Mouse (Mus musculus) midbrain, postnatal 0 days (tissue): ENCODE results near the gene Glrx2. TPM values are rescaled to one million over a fixed set of nuclear protein-coding genes. Genes with fewer than 3 reads are reported as not detected.
"Not testable (repeated sequence)": the region's sequence is repeated elsewhere in the genome, so short reads cannot be mapped to it uniquely, and the experiment has no call there.

Experiments used
- ATAC-seq: fragments of 200-750 bp; cut with Nextera tagmentation; 2 replicates; pipeline ENCODE4 v1.8.0; 2017; ENCODE audit warnings: moderate number of reproducible peaks, mild to moderate bottlenecking, moderate TSS enrichment, moderate library complexity; ENCODE audit not compliant: low FRiP score
- DNase-seq: peaks from one replicate; pipeline ENCODE4 v3.0.0-alpha.2; 2015; ENCODE audit warnings: low spot score
- H3K27ac ChIP-seq: fragments of 300-500 bp; sonication (generic); 2 replicates; pipeline ENCODE4 v1.5.1; 2014; ENCODE audit warnings: low read depth, mild to moderate bottlenecking, low read length, mixed read lengths
- H3K27me3 ChIP-seq: fragments of 300-500 bp; sonication (generic); 2 replicates; pipeline ENCODE4 v1.6.1; 2014; ENCODE audit warnings: low read length, control low read depth, mixed read lengths; ENCODE audit not compliant: insufficient read depth
- H3K36me3 ChIP-seq: fragments of 300-500 bp; sonication (generic); 2 replicates; pipeline ENCODE4 v1.6.1; 2014; ENCODE audit warnings: low read length, control low read depth, mixed read lengths; ENCODE audit not compliant: insufficient read depth
- H3K4me1 ChIP-seq: fragments of 300-500 bp; sonication (generic); 2 replicates; pipeline ENCODE4 v1.6.1; 2014; ENCODE audit warnings: mild to moderate bottlenecking, control low read depth, antibody characterized with exemption, low read length, mixed read lengths; ENCODE audit not compliant: insufficient read depth
- H3K4me2 ChIP-seq: fragments of 300-500 bp; sonication (generic); 2 replicates; pipeline ENCODE4 v1.6.1; 2014; ENCODE audit warnings: low read depth, mild to moderate bottlenecking, low read length, mixed read lengths; ENCODE audit not compliant: poor library complexity, severe bottlenecking
- H3K4me3 ChIP-seq: fragments of 300-500 bp; sonication (generic); 2 replicates; pipeline ENCODE4 v1.5.1; 2014; ENCODE audit warnings: low read depth, mild to moderate bottlenecking, low read length, moderate library complexity
- H3K9ac ChIP-seq: fragments of 300-500 bp; sonication (generic); replicated peaks from 2 replicates; pipeline ENCODE4 v1.6.1; 2014; ENCODE audit warnings: mild to moderate bottlenecking, low read length, moderate library complexity, mixed read lengths; ENCODE audit not compliant: poor library complexity, severe bottlenecking
- H3K9me3 ChIP-seq: fragments of 300-500 bp; sonication (generic); 2 replicates; pipeline ENCODE4 v1.6.1; 2016; ENCODE audit warnings: low read length, control low read depth
- CTCF ChIP-seq: IDR thresholded peaks from 2 replicates; pipeline ENCODE4 v1.5.1; 2016; ENCODE audit warnings: antibody characterized with exemption, mild to moderate bottlenecking
- WGBS: fragments of 180-500 bp; shearing (Covaris S2); extraction: QIAGEN DNeasy Blood & Tissue Kit; methylation state at CpG from one replicate; pipeline ENCODE4 v1.1.7; 2014; 5-methylcytosine and 5-hydroxymethylcytosine counted together
- polyA plus RNA-seq: library from polyadenylated mRNA; unstranded; fragments of >200 nt; fragmentation: Nextera tagmentation; extraction: Ambion mirVana; gene quantifications from 2 replicates; pipeline ENCODE4 v1.2.1, GENCODE M21; 2015
- total RNA-seq: library from RNA; depleted of rRNA; stranded (reverse); fragments of >200 nt; gene quantifications from 2 replicates; pipeline ENCODE4 v1.2.3, GENCODE M21; 2014; rRNA removed

The Glrx2 gene
- 31.4 and 40.8 TPM in 2 replicates for total RNA-seq
- 98.0 and 113 TPM in 2 replicates for polyA plus RNA-seq

- not testable (repeated sequence) for H3K9me3 ChIP-seq, H3K27me3 ChIP-seq, ATAC-seq, H3K36me3 ChIP-seq, DNase-seq, H3K4me1 ChIP-seq, H3K4me2 ChIP-seq, H3K9ac ChIP-seq, H3K4me3 ChIP-seq, H3K27ac ChIP-seq
- WGBS, result no CpG with 5 or more reads among the region's 2 CpGs
Measured at GRCm38 (mm10) chr1:143716038-143716437, at the start of gene Glrx2. Gene Glrx2, plus strand, starts transcription at chr1:143716338.

- no peaks in the 10 kb centered on the region for H3K27me3 ChIP-seq
- DNase-seq (peak; percentile 65), ATAC-seq (no peak)
- 0 out of 2 replicates have a peak, but pooled peaks cover 2% of the 10 kb centered on the region for H3K36me3 ChIP-seq
- H3K4me2 ChIP-seq, result no peak overlapping the region
- H3K4me3 ChIP-seq, result no peak overlapping the region
- no peak overlapping the region for H3K27ac ChIP-seq
- H3K9ac ChIP-seq, result no peak overlapping the region
- H3K9me3 ChIP-seq, result no peaks in the 10 kb centered on the region
- no peaks in the 10 kb centered on the region for H3K4me1 ChIP-seq
- TF ChIP-seq CTCF, result peak; percentile 68
- WGBS, result 83% methylated on average over 4 of the region's 4 CpGs
Measured at GRCm38 (mm10) chr1:143675734-143676361, 40.3 kb upstream of the Glrx2 start.

- Histone ChIP-seq H3K9ac (no peak overlapping the region), H3K27ac (no peak overlapping the region), H3K9me3 (no peaks in the 10 kb centered on the region), H3K4me3 (no peak overlapping the region), H3K27me3 (no peaks in the 10 kb centered on the region), H3K36me3 (peaks cover 2% of the 10 kb centered on the region; the same call in 1 of the 2 replicates), H3K4me2 (no peak overlapping the region), H3K4me1 (no peaks in the 10 kb centered on the region)
- 94% methylated on average over 5 of the region's 5 CpGs for WGBS
- ATAC-seq, result no peak
- peak; percentile 71 for DNase-seq
- TF ChIP-seq CTCF, result no peak
Measured at GRCm38 (mm10) chr1:143681108-143681507, 35.0 kb upstream of the Glrx2 start.

- no peak for DNase-seq
- Histone ChIP-seq H3K4me2 (no peak overlapping the region), H3K27me3 (no peaks in the 10 kb centered on the region), H3K4me1 (no peaks in the 10 kb centered on the region), H3K36me3 (peaks cover 10% of the 10 kb centered on the region), H3K9me3 (no peaks in the 10 kb centered on the region), H3K4me3 (no peak overlapping the region), H3K27ac (no peak overlapping the region), H3K9ac (no peak overlapping the region)
- 85% methylated on average over 3 of the region's 3 CpGs for WGBS
- ATAC-seq, result no peak
- TF ChIP-seq CTCF, result no peak
Measured at GRCm38 (mm10) chr1:143684849-143685248, 31.3 kb upstream of the Glrx2 start.

- H3K36me3 ChIP-seq, result no peaks in the 10 kb centered on the region; the same call in 1 of the 2 replicates
- H3K4me3 ChIP-seq, result peak overlapping the region; percentile 91
- under 1% methylated on average over 13 of the region's 13 CpGs for WGBS
- TF ChIP-seq CTCF, result no peak
- peaks cover 3% of the 10 kb centered on the region; the same call in 1 of the 2 replicates for H3K4me1 ChIP-seq
- H3K4me2 ChIP-seq, result peak overlapping the region; percentile 83
- DNase-seq, result no peak
- ATAC-seq, result no peak
- peak overlapping the region; percentile 92 for H3K27ac ChIP-seq
- no peaks in the 10 kb centered on the region for H3K9me3 ChIP-seq
- no peaks in the 10 kb centered on the region for H3K27me3 ChIP-seq
- H3K9ac ChIP-seq, result peak overlapping the region; percentile 91
Measured at GRCm38 (mm10) chr1:143701736-143702135, 14.4 kb upstream of the Glrx2 start.

GRCm38 (mm10) chr1:143702141-143702740, 13.9 kb upstream of the Glrx2 start:
- Histone ChIP-seq H3K4me1 (peaks cover 3% of the 10 kb centered on the region; the same call in 1 of the 2 replicates), H3K9me3 (no peaks in the 10 kb centered on the region), H3K4me2 (peak overlapping the region; percentile 83), H3K27ac (peak overlapping the region; percentile 92), H3K4me3 (peak overlapping the region; percentile 91), H3K9ac (peak overlapping the region; percentile 91), H3K27me3 (no peaks in the 10 kb centered on the region), H3K36me3 (no peaks in the 10 kb centered on the region)
- ATAC-seq (peak; percentile 78), DNase-seq (peak; percentile 25)
- TF ChIP-seq CTCF, result no peak
- WGBS, result 1% methylated on average over 37 of the region's 48 CpGs
